ENCODE assay signal across 12 mouse cellular contexts in genomic region chr5:118673859-118674258, GRCm38 (mm10).
A peak's percentile ranks its signal among the peaks of the same experiment; 100 is the strongest.
DNase-seq lines count a peak whose midpoint lies in the region; ATAC-seq and TF ChIP-seq lines count a peak whose summit lies in the region.
"Had no signal": no experiment of that assay in that cellular context is flagged by ENCODE, and none has a peak within 500 bp of the region (broad histone marks: within the 10 kb centered on the region; RNA-seq: fewer than 3 reads in every experiment).

No protein-coding gene starts in this region.

- no peaks in the 10 kb centered on the region for H3K9me3 ChIP-seq in heart, embryonic 13.5 days
- H3K9me3 ChIP-seq in lung, embryonic 14.5 days (ENCODE audit: low read depth, low read length), result no peaks in the 10 kb centered on the region
- H3K9me3 ChIP-seq in forebrain, embryonic 15.5 days, result no peaks in the 10 kb centered on the region
- H3K9me3 ChIP-seq in neural tube, embryonic 12.5 days, result no peaks in the 10 kb centered on the region
- H3K9me3 ChIP-seq in lung, postnatal 0 days (ENCODE audit: low read length), result no peaks in the 10 kb centered on the region

- no peak overlapping the region for H3K4me3 ChIP-seq in heart, embryonic 13.5 days
- H3K4me3 ChIP-seq in lung, embryonic 14.5 days (ENCODE audit: low read depth, low read length), result no peak overlapping the region
- H3K4me3 ChIP-seq in forebrain, embryonic 15.5 days, result no peak overlapping the region
- H3K4me3 ChIP-seq in neural tube, embryonic 12.5 days, result no peak overlapping the region
- H3K4me3 ChIP-seq in lung, postnatal 0 days (ENCODE audit: low read depth, low read length), result no peak overlapping the region
- H3K4me3 ChIP-seq: erythroblast, embryonic 14.5 days had no signal

- TF ChIP-seq CTCF in lung, embryonic 14.5 days (IDR thresholded peaks at IDR 0.05; ENCODE audit: low read depth), result no peak
- no peak for TF ChIP-seq CTCF in lung, postnatal 0 days (IDR thresholded peaks at IDR 0.05)

- 0 out of 2 replicates have a peak, but pooled peaks cover 4% of the 10 kb centered on the region for H3K36me3 ChIP-seq in heart, embryonic 13.5 days
- H3K36me3 ChIP-seq in lung, embryonic 14.5 days (ENCODE audit: insufficient read depth), result no peaks in the 10 kb centered on the region
- H3K36me3 ChIP-seq in forebrain, embryonic 15.5 days, result no peaks in the 10 kb centered on the region
- H3K36me3 ChIP-seq in neural tube, embryonic 12.5 days, result no peaks in the 10 kb centered on the region
- no peaks in the 10 kb centered on the region for H3K36me3 ChIP-seq in lung, postnatal 0 days (ENCODE audit: insufficient read depth, low read length)

- H3K4me1 ChIP-seq in heart, embryonic 13.5 days, result peaks cover 87% of the 10 kb centered on the region
- peaks cover 22% of the 10 kb centered on the region for H3K4me1 ChIP-seq in lung, embryonic 14.5 days (ENCODE audit: insufficient read depth)
- peaks cover 48% of the 10 kb centered on the region for H3K4me1 ChIP-seq in forebrain, embryonic 15.5 days
- peaks cover 74% of the 10 kb centered on the region for H3K4me1 ChIP-seq in neural tube, embryonic 12.5 days
- peaks cover 9% of the 10 kb centered on the region for H3K4me1 ChIP-seq in lung, postnatal 0 days (ENCODE audit: insufficient read depth, low read depth, low read length)

- H3K27me3 ChIP-seq in heart, embryonic 13.5 days (replicated peaks), result no peaks in the 10 kb centered on the region
- no peaks in the 10 kb centered on the region for H3K27me3 ChIP-seq in lung, embryonic 14.5 days (ENCODE audit: insufficient read depth, low read length)
- H3K27me3 ChIP-seq in forebrain, embryonic 15.5 days, result no peaks in the 10 kb centered on the region
- no peaks in the 10 kb centered on the region for H3K27me3 ChIP-seq in neural tube, embryonic 12.5 days (replicated peaks)
- no peaks in the 10 kb centered on the region for H3K27me3 ChIP-seq in lung, postnatal 0 days (replicated peaks; ENCODE audit: insufficient read depth, low read length)

- H3K9ac ChIP-seq in heart, embryonic 13.5 days, result peak overlapping the region; percentile 47
- H3K9ac ChIP-seq in lung, embryonic 14.5 days, result no peak overlapping the region
- H3K9ac ChIP-seq in forebrain, embryonic 15.5 days (replicated peaks), result no peak overlapping the region
- no peak overlapping the region for H3K9ac ChIP-seq in neural tube, embryonic 12.5 days
- H3K9ac ChIP-seq in lung, postnatal 0 days (replicated peaks; ENCODE audit: low read depth), result no peak overlapping the region

- no peak for TF ChIP-seq EP300 in lung, postnatal 0 days (IDR thresholded peaks at IDR 0.05)

- no peak for DNase-seq in heart, adult 9 months (ENCODE audit: low spot score in 2 of 2)
- no peak for DNase-seq in lung, embryonic 14.5 days
- no peak for DNase-seq in lung, postnatal 10 days
- DNase-seq in cerebellum, adult 11-12 months, result no peak
- no peak for DNase-seq in lung, postnatal 0 days (ENCODE audit: low spot score)
- DNase-seq: kidney, adult 18-20 months; layer of hippocampus, adult 9-11 months; lung, postnatal 4 days had no signal

- H3K4me2 ChIP-seq in heart, embryonic 13.5 days, result no peak overlapping the region
- no peak overlapping the region for H3K4me2 ChIP-seq in lung, embryonic 14.5 days
- H3K4me2 ChIP-seq in forebrain, embryonic 15.5 days (replicated peaks), result no peak overlapping the region
- no peak overlapping the region for H3K4me2 ChIP-seq in neural tube, embryonic 12.5 days (replicated peaks)
- no peak overlapping the region for H3K4me2 ChIP-seq in lung, postnatal 0 days (replicated peaks; ENCODE audit: low read depth, low read length)

- WGBS in heart, embryonic 13.5 days, result 63% methylated on average over 5 of the region's 5 CpGs
- WGBS in lung, embryonic 14.5 days, result 57% methylated on average over 5 of the region's 5 CpGs
- WGBS in forebrain, embryonic 15.5 days, result 7% methylated on average over 5 of the region's 5 CpGs
- WGBS in neural tube, embryonic 12.5 days, result 16% methylated on average over 5 of the region's 5 CpGs
- 70% methylated on average over 5 of the region's 5 CpGs for WGBS in lung, postnatal 0 days

- H3K27ac ChIP-seq in heart, embryonic 13.5 days (replicated peaks), result peak overlapping the region; percentile 83
- 0 out of 2 replicates have a peak overlapping the region, but pooled peaks have one; percentile 18 for H3K27ac ChIP-seq in lung, embryonic 14.5 days (ENCODE audit: low read depth)
- H3K27ac ChIP-seq in forebrain, embryonic 15.5 days (replicated peaks), result no peak overlapping the region
- H3K27ac ChIP-seq in neural tube, embryonic 12.5 days, result no peak overlapping the region
- H3K27ac ChIP-seq in lung, postnatal 0 days (ENCODE audit: low read length), result no peak overlapping the region

- ATAC-seq in heart, embryonic 13.5 days (ENCODE audit: extremely low read depth, insufficient number of reproducible peaks, low FRiP score, low TSS enrichment), result no peak
- no peak for ATAC-seq in lung, embryonic 14.5 days (ENCODE audit: insufficient read depth)
- ATAC-seq in forebrain, embryonic 15.5 days (replicated peaks), result peak; percentile 48; the same call in 1 of the 2 replicates
- ATAC-seq in neural tube, embryonic 12.5 days (ENCODE audit: low FRiP score, low read depth), result peak; percentile 58; the same call in 1 of the 2 replicates
- no peak for ATAC-seq in lung, postnatal 0 days

Comparison
In these comparisons a context has a peak if more than half of its experiments do, and no peak if none do; other contexts are left out.
1. H3K27ac ChIP-seq: peak in heart, embryonic 13.5 days (single experiment) and lung, embryonic 14.5 days (single experiment); none in forebrain, embryonic 15.5 days (single experiment), neural tube, embryonic 12.5 days (single experiment) and lung, postnatal 0 days (single experiment).
2. ATAC-seq: peak in forebrain, embryonic 15.5 days (single experiment) and neural tube, embryonic 12.5 days (single experiment); none in heart, embryonic 13.5 days (single experiment), lung, embryonic 14.5 days (single experiment) and lung, postnatal 0 days (single experiment).